Mouse (Mus musculus) natural killer cell, adult 2 months (primary cell): ENCODE data around the gene Olfr71.

Experiments
- DNase-seq, 2 experiments: peaks; one replicate each; pipeline ENCODE4 v3.0.0; 2022; ENCODE audit warnings: low spot score in 2 of 2

Gene Olfr71

DNA sequence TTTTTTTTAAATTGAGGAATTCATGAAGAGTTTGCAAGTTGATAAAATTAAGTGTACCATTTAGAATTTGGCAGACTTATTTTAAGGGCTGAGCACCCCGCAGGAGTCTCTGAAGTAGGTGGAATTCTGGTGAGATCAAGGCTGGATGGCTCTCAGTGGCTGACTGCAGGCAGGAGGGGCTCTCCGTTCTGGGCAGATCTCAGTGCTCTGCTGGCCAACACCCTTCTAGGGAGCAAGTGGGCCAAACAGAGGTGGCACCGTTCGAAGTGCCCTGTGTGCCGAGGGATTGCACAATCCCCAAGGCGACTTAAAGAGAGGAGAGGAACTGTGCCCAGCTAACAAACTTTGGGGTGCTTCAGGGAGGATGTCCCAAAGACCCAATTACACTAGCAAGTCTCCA, at the start of gene Olfr71:
Gene Olfr71 (minus strand): TSS at position 387 of the 400 bp plus-strand sequence.
- DNase-seq: no peak

GRCm38 (mm10) chr4:43757213-43757612, 47.2 kb upstream of the Olfr71 start:
- no peak for DNase-seq

GRCm38 (mm10) chr4:43745187-43745586, 35.1 kb upstream of the Olfr71 start:
- DNase-seq: no peak

DNA sequence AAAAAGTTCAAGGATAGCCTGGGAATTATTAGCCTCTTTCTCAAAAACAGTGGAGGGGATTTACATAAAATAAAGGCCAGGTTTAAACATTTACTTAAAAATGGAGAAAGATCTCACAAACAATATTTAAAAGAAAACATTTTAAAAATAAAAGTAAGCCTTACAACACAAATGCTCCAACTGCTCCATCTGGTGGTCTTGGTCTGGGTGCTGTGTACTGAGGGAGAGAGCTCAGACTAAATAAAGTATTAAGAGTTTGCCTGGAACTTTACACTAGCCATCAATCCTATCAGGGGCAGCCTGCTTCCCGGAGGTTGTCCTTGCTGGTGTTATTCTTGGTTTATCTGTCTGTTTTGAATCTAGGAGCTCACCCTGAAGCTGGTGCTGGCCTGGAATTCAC, 33.0 kb upstream of the Olfr71 start:
- no peak for DNase-seq

GRCm38 (mm10) chr4:43742637-43743036, 32.6 kb upstream of the Olfr71 start:
- DNase-seq: no peak

GRCm38 (mm10) chr4:43741526-43741925, 31.5 kb upstream of the Olfr71 start:
- DNase-seq: no peak

GRCm38 (mm10) chr4:43738989-43739674, 29.1 kb upstream of the Olfr71 start:
- no peak for DNase-seq

GRCm38 (mm10) chr4:43737144-43737543, 27.1 kb upstream of the Olfr71 start:
- no peak for DNase-seq

DNA sequence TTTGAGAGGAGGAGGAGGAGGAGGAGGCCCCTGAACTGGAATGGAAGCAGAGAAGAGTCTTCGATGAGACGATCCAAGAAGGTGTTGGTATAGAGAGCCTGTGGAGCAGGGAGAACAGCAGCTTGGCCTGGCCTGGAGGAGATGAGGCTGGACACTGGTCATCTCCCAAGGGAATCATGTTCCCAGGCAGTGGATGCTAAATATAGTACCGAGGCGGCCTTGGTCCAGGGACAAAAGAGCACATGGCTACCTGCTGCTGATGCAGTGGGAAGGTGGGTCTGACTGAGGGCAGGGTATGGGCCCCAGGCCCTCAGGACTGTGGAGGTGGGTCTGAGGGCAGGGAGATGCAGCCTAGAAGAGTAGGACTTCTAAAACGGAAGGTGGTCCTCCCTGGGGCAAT, 23.1 kb upstream of the Olfr71 start:
- DNase-seq: no peak

DNA sequence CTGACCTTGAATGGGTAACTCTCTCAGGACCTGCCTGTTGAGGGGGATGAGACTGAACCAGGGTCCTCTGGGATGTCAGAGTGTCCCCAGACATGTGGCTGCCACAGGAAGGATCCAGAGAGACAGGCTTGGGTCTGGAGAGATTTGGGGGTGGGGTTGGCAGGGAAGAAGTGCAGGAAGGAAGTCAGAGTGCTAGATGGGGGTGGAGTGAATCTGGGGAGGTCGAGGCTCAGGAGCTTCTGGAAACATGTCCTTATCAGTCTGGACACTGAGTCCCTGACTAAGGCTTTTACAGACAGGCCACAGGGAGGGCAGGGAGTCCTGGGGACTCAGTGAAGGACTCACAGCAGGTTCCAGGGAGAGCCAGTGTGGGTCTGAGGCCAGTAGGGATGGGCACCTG, 22.1 kb upstream of the Olfr71 start:
- no peak for DNase-seq

GRCm38 (mm10) chr4:43730750-43731297, 20.8 kb upstream of the Olfr71 start:
- DNase-seq: no peak

GRCm38 (mm10) chr4:43729794-43730550, 19.9 kb upstream of the Olfr71 start, which contains the start of gene Spaar:
TSS of gene Spaar (plus strand) at chr4:43730034.
- DNase-seq: no peak

DNA sequence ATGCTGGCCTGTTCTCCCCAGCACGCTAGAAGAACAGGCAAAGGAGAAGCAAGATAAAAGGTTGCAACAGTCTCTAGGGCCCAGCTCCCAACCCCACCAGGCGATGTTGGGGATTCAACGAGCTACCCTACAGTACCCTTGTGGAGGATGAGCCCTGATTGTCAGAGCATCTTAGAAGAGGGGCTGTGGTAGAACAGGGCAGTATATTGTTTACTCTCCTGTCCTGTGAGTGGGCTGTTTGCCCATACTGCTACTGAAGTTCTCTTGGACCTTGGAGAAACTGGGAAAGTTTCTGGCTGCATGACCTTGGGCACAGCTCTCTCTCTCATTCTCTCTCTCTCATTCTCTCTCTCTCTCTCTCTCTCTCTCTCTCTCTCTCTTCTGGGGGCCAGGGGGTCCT, 19.1 kb upstream of the Olfr71 start:
- DNase-seq: no peak

DNA sequence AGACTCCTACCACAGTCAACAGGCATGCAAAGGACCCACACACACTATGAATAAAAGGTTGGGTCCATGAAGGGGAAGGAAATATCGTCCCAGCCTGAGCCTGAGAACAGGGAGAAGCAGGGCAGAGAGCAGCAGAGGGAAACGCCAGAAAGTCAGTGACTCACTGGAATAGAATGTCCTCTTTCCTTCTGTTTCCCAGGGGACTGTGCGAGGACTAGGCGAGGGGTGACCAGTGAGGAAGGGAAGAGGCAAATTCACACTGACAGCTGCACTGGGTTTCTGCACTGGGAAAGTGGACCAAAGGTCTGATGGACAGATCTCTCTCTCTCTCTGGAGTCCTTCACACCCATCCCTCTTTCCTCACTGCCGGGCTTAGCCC, 18.5 kb upstream of the Olfr71 start:
- no peak for DNase-seq

DNA sequence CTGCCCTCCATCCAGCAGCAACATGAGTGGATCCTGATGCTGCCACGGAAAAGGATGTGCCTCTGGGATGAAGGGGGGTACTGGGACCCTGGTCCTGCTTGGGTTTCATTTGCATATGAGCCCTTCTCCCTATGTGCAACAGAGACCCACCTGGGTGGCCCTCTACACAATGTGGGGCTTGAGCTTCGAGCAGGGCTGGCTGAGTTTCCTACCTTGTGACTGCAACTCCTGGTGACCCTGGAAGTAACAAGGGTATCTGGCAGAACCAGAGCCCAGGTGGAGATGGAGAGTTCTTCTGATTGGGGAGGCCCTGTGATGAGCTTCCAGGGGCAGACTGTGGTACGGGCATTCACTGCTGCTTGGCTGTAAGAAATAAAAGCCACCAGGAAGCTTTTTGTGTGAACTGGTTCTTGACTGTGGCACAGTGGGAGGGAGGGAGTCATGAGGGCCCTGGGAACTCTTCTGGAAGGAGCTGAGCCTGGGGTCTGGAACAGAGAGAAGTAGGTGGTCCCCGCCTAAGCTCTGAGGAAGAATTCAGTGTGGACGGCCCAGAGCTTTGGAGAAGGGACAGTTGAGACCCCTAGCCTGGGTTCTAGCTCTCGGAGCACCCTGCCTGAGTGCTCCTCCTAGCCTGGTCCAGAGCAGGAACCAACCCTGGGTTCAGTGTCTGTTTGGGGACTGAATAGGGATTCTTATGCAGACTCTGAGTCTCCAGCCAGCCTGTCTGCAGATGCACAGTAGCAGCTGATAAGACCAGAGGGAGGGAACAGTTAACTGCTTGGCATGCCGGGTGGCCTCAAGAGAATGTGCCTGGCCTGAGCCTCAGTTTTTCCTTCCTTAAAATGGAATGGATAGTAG, 17.9 kb upstream of the Olfr71 start:
- DNase-seq: no peak

DNA sequence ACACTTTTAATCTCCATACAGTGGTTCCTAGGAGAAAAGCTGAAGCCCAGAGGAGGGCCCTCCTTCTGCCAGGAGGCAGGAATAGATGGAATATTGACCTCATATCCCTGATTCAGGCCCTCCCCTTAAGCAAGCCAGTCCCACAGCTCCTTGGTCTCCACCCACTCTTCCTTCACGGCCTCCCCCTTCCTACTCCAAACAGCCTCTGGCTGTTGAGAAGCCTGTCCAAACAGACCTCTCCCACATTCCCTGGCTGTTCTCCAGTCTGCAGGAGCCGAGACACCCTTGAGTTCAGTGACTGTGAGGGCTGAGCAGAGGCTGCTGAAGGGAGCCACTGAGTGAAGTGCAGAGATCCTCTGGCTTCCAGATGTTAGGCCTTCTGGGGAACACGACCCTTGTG, 16.9 kb upstream of the Olfr71 start, which contains the start of gene Hrct1:
Gene Hrct1 (plus strand): TSS at position 194 of the 400 bp plus-strand sequence.
- no peak for DNase-seq

DNA sequence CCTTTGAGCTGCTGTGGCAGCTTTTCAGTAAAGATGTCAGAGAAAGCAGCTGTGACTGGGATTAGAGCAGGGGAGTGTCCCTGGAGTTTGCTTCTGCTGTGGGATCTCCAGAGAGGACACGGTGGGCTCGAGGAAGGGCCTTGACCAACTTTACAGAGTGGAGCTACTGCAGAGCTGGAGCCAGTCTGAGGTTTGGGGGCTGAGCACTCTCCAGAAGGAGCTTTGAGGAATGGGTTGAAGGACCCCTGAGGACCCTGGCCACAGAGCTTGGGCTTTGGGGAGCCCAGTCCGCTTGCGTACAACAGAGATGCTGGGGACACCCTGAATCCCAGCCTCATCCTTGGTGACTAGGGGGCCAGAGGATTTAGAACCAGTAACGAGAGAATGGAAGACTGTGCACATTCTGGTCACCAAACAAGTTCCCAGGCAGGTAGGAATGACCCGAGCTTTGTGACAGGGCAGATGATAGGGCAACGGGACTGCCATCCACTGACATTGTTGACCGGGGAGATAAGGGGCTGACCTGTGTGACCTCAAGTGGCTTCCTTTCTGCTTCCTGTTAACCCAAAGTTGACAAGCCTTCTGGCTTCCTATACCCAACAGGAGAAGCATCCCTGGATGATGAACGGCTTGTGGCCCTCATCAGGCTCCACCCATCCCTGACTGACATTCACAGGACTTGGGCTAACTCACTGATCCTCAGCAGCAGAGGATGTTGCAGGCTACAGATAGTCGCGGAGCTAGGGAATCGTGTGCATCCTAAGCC, 16.4 kb upstream of the Olfr71 start:
- DNase-seq: no peak

GRCm38 (mm10) chr4:43724764-43725163, 14.7 kb upstream of the Olfr71 start:
- peak in 1 of 2 experiments; percentile 11 for DNase-seq

DNA sequence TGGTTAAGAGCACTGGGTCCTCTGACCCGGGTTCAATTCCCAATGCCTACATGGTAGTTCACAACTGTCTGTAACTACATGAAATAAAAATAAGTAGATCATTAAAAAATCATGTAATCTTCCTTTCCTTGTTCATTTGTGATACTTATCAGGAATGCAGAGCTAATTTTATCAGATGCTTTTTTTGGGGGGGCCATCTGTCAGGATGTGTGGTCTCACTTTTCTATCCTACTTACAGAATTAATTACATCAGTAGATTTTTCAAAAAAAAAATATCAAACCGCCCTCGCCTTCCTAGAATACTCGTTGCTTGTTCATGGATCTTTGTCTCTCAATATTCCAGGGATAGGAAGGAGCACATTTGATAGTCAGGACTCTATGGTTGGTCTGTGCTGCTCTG, 12.1 kb upstream of the Olfr71 start:
- no peak for DNase-seq

DNA sequence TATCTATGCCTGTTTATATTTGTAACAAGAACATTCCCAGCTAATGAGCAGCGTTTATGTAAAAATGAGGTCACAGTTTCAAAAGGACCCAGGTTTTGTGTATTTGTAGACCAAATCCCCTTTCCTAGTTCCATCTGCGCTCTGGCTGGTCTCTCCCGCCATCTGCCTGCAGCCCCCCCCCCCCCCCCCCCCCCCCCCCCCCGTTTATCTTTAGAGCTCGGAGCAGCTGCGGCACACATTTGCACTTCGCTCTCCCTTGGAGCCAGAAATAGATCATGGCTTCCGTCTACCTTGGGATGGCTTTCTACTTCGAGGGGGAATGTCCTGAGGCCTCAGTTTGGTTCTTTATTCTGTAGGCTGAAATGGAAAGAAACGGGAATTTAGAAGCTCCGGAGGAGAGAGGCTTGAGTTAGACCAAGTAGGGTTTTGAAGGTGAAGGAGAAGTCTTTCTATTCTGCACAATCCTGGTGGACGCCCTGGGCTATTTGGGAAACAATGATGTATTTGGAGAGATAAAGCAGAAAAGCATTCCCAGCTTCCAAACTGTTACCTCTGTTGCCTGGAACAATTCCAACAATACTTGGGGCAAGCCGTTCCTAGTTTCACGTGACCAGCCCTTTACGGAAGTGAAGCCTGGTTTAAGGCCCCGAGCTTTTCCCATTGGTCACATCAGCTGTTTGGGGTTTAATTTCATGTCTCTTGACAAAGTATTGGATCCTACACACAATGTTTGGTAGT, 10.6 kb upstream of the Olfr71 start:
- DNase-seq: no peak
